Mouse (Mus musculus) frontal cortex, adult 2 months (tissue): Measurements from ENCODE around the gene Rnf123. TPM values are rescaled to one million over a fixed set of nuclear protein-coding genes. Genes with fewer than 3 reads are reported as not detected.
"Not testable (repeated sequence)": the region's sequence is repeated elsewhere in the genome, so short reads cannot be mapped to it uniquely, and the experiment has no call there.

Source experiments
- DNase-seq, 2 experiments: peaks; one replicate each; pipeline ENCODE4 v3.0.0; 2022; ENCODE audit warnings: low spot score in 1 of 2; ENCODE audit errors: extremely low spot score in 1 of 2
- polyA plus RNA-seq: library from polyadenylated mRNA; depleted of rRNA; stranded (reverse); fragments of >200 nt; gene quantifications from 2 replicates; pipeline ENCODE4 v1.2.3, GENCODE M21; 2012; rRNA removed

Gene Rnf123
- polyA plus RNA-seq, 1 experiment: 87.8 TPM

DNA sequence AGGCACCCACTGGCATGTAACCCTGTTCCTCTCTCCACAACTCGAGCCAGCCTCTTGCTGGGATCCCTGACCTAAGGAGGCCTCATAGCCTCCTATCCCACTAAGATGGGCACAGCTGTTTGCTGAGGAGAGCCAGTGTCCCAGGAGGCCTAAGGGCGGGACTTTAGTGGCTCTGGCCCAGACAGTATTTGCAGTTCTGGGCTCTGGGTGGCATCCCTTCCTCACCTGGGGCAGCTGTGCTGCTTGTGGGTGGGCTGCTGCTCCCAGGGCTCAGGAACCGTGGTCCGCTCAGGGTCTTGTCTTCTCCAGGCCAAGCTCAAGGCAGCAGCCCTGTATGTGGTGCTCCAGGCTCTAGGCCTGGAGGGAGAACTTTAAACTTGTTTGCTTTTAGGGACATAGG lies 36.6 kb downstream of the Rnf123 start:
- DNase-seq: no peak

- DNase-seq: no peak
These were observed 38.2 kb downstream of the Rnf123 start for GRCm38 (mm10) chr9:108044751-108045492.

- no peak for DNase-seq
These were observed 47.6 kb downstream of the Rnf123 start for GRCm38 (mm10) chr9:108035331-108036156.

GRCm38 (mm10) chr9:108032126-108032525 lies 51.0 kb downstream of the Rnf123 start:
- DNase-seq: no peak

DNA sequence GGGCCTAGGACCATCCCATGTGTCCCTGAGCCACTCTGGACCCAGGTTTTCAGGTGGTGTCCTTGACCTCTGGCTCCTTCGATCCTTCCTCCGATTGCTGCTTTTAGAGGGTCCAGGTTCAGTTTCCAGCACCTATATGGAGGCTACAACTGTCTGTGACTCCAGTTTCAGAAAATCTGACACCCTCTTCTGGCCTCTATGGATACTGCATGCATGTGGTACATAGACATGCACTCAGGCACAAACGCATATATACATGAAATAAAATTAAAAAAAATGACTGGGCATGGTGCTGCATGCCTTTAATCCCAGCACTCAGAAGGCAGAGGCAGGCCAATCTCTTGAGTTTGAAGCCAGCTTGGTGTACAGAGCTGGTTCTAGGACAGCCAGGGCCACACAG lies 55.3 kb downstream of the Rnf123 start:
- no peak for DNase-seq

DNA sequence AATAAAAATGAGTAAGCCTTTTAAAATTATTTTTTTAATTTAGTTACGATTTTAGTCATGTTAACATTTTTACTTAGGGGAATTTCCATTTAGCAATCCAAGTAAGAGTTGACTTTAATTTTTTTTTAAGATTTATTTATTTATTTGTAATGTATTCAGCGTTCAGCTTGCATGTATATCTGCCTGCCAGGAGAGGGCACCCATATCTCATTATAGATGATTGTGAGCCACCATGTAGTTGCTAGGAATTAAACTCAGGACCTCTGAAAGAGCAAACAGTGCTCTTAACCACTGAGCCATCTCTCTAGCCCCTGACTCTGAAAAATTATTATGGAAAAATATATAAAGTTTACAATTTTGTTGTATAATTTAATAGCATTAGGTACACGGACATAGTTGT lies 56.6 kb downstream of the Rnf123 start:
- DNase-seq: no peak

- DNase-seq: no peak
These were observed 59.9 kb downstream of the Rnf123 start for GRCm38 (mm10) chr9:108023216-108023615.

DNA sequence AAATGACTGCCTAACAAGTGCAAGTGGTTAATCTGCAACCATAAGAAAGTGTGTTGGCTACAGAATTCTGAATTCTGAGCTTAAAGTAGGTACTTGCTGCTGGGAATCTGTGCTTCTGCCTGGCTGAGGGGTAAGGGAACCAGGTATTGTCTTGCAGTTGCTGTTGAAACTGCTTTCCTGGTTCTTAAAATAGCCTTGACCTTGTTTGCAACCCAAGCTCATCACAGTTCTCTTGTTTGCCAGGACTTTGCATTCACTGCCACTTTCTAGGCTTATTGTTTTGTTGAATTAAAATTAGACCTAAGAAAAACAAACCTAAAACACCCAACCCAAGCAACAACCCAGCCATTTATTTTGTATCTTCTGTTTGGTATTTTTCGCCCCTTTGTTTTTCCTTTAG lies 62.4 kb downstream of the Rnf123 start:
- DNase-seq: no peak

DNA sequence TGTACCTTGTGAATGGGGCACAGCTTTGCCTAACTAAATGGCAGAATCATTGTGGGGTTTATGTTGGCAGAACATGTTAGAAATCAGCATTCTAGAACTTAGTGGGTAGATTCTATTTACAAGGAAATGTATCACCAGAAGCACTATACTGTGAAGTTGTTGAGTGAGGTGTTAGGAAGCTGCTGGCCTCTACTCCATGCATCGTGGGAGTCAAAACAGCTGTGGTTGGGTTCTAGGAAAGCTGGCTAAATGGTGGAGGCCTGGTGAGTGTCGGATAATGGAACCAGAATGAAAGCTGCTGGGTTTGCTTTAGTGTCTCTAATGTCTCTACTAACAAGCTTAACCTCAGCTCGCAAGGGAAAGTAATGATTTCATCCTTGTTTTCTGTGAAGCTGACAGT lies 66.0 kb downstream of the Rnf123 start:
- peak in 1 of 2 experiments; percentile 54 for DNase-seq

- not testable (repeated sequence) for DNase-seq
These were observed 69.6 kb downstream of the Rnf123 start for GRCm38 (mm10) chr9:108013577-108013976.

DNA sequence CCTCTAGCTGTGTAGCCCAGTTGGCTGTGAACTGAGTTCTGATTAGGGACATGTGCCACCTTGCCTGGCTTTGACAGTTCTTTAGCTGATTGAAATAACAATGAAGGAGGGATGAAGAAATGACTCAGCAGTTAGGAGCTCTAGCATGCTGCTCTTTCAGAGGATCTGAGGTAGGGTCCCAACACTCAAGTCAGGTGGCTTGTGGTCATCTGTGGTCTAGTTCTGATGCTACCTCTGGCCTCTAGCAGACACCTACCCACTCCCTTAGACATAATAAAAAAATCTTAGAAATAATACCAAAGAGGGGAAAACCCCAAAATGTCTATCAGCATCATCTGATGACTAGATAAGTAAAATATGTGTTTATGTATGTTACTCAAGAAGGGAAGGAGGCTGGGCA lies 72.8 kb downstream of the Rnf123 start:
- no peak for DNase-seq

- DNase-seq: no peak
These were observed 75.1 kb downstream of the Rnf123 start for GRCm38 (mm10) chr9:108008041-108008440.

DNA sequence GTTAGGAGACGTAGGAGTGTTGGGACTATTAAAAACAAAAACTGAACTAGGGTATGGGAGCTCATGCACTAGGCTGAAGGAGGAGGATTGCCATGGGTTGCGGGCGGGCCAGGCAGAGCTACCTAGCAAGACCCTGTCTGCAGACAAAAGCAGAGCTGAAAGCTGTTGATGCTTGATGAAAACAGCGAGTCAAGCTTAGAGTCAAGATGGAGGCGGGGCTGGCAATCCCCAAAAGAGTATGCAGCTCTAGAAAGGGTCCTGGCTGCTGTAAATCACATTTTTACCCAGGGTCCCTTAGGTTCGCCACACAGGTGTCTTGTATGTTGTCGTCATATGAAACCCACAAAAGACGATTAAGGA lies 79.6 kb downstream of the Rnf123 start:
- peak in 1 of 2 experiments; percentile 14 for DNase-seq

DNA sequence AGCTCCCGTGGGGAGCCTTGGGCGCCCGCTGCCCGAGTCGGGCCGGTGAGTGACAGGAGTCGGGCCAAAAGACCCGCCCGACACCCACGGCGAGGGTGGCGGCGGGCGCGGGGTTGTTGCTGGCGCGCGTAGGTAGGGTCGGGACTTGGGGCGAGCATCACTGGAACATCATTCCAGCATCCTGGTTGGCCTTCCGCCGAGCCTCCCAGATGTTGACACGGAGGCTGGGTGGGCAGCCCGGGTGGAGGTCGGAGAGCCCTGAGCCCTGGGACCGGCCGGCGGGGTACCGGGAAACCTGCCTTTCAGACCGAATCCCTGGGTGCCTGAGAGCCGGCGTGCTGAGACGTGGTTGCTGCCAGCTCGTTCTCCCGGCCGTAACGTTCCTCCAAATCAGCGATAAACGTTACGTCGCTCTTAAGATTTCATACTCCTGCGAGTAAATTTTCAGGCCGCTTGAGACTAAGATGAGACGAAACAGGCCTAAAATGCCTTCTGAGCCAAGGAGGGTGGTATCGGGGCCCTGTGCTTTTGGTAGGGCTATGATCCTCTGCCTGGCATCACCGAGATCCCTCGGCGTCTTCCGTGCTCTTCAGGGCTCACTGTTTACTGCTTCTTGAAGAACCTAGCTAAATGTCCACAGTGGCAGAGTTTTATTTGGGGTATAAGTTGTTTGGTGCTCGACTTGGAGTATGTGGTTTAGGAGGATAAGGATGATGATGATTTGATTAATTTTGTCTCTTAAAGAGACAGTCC lies 80.2 kb downstream of the Rnf123 start:
- peak in 1 of 2 experiments; percentile 24 for DNase-seq

- DNase-seq: peak; percentile 100
These were observed 81.0 kb downstream of the Rnf123 start, which contains the start of gene Ip6k1 for GRCm38 (mm10) chr9:108001922-108002770. TSS of gene Ip6k1 (plus strand) at chr9:108002501.

Other genes starting within 250 kb of the Rnf123 start
- gene Rbm6, start 210.1 kb downstream of the Rnf123 start, polyA plus RNA-seq: 70.3 and 70.8 TPM in 2 replicates
- gene Mon1a, start 195.2 kb downstream of the Rnf123 start, polyA plus RNA-seq: 28.2 and 28.5 TPM in 2 replicates
- gene Mst1r, start 176.5 kb downstream of the Rnf123 start, polyA plus RNA-seq: 1.2 and 2.1 TPM in 2 replicates
- gene Actl11, start 154.9 kb downstream of the Rnf123 start, polyA plus RNA-seq: not detected in 2 replicates
- gene Camkv, start 147.7 kb downstream of the Rnf123 start, polyA plus RNA-seq: 405 and 456 TPM in 2 replicates
- 21.0 and 21.2 TPM in 2 replicates for gene Traip, start 133.2 kb downstream of the Rnf123 start, polyA plus RNA-seq
- 15.6 and 16.7 TPM in 2 replicates for gene Uba7, start 107.8 kb downstream of the Rnf123 start, polyA plus RNA-seq
- 0.18 and 0.34 TPM in 2 replicates for gene Gm20661, start 100.3 kb downstream of the Rnf123 start, polyA plus RNA-seq
- 6.1 and 8.2 TPM in 2 replicates for gene Inka1, start 97.5 kb downstream of the Rnf123 start, polyA plus RNA-seq
- 1.5 and 2.8 TPM in 2 replicates for gene Cdhr4, start 90.8 kb downstream of the Rnf123 start, polyA plus RNA-seq
- gene Gm20662, start 87.0 kb downstream of the Rnf123 start, polyA plus RNA-seq: 7.1 and 7.7 TPM in 2 replicates
- gene Ip6k1, start 80.8 kb downstream of the Rnf123 start, polyA plus RNA-seq: 213 and 222 TPM in 2 replicates
- gene Gmppb, start 34.1 kb downstream of the Rnf123 start, polyA plus RNA-seq: 13.7 and 37.5 TPM in 2 replicates
- 1.4 and 1.6 TPM in 2 replicates for gene Amigo3, start 30.2 kb downstream of the Rnf123 start, polyA plus RNA-seq
- gene Mst1, start 2.9 kb downstream of the Rnf123 start, polyA plus RNA-seq: 0.04 and 0.19 TPM in 2 replicates
- gene Apeh, start 11.3 kb upstream of the Rnf123 start, polyA plus RNA-seq: 32.7 and 32.9 TPM in 2 replicates
- 95.0 and 100 TPM in 2 replicates for gene Bsn, start 107.0 kb upstream of the Rnf123 start, polyA plus RNA-seq
- 36.1 and 38.8 TPM in 2 replicates for gene Dag1, start 180.6 kb upstream of the Rnf123 start, polyA plus RNA-seq
- 85.9 and 110 TPM in 2 replicates for gene Nicn1, start 207.1 kb upstream of the Rnf123 start, polyA plus RNA-seq
- 57.5 and 60.3 TPM in 2 replicates for gene Amt, start 213.5 kb upstream of the Rnf123 start, polyA plus RNA-seq
- gene Rhoa, start 222.8 kb upstream of the Rnf123 start, polyA plus RNA-seq: 153 and 170 TPM in 2 replicates
- 47.5 and 53.5 TPM in 2 replicates for gene Tcta, start 222.8 kb upstream of the Rnf123 start, polyA plus RNA-seq